ENCODE assay signal across 24 mouse cellular contexts in genomic region chr7:101119391-101119790, GRCm38 (mm10). TPM values are rescaled to one million over a fixed set of nuclear protein-coding genes. Genes with fewer than 3 reads are reported as not detected.
DNase-seq lines count a peak whose midpoint lies in the region; ATAC-seq and TF ChIP-seq lines count a peak whose summit lies in the region.
"Had no signal": no experiment of that assay in that cellular context is flagged by ENCODE, and none has a peak within 500 bp of the region (broad histone marks: within the 10 kb centered on the region; RNA-seq: fewer than 3 reads in every experiment).

No protein-coding gene starts in this region.

- H3K4me3 ChIP-seq in intestine, postnatal 0 days (ENCODE audit: low read depth, low read length) = no peak overlapping the region
- no peak overlapping the region for H3K4me3 ChIP-seq in intestine, embryonic 16.5 days (ENCODE audit: low read length)
- H3K4me3 ChIP-seq in testis, adult 2 months (ENCODE audit: control insufficient read depth, low read depth, low read length) = no peak overlapping the region
- H3K4me3 ChIP-seq: embryonic facial prominence, embryonic 12.5 days; embryonic facial prominence, embryonic 15.5 days; gastrocnemius, adult 2 months; hindbrain, embryonic 10.5 days; hindbrain, embryonic 13.5 days had no signal

- peak; percentile 32 for DNase-seq in kidney, postnatal 14 days
- no peak for DNase-seq in kidney, postnatal 25 days
- DNase-seq in testis, postnatal 14 days (ENCODE audit: low spot score) = no peak
- DNase-seq: adrenal gland, adult 2 months; adrenal gland, postnatal 14 days; cerebellum, adult 11 months; cerebellum, adult 2 months; cerebellum, adult 9-11 months; cerebellum, postnatal 25 days; forebrain, postnatal 0 days; gastrocnemius, adult 2 months; gastrocnemius, postnatal 14 days; heart, postnatal 36 days had no signal

- H3K4me2 ChIP-seq in intestine, postnatal 0 days (replicated peaks; ENCODE audit: low read depth) = no peak overlapping the region
- no peak overlapping the region for H3K4me2 ChIP-seq in intestine, embryonic 16.5 days (ENCODE audit: low read depth, low read length)
- H3K4me2 ChIP-seq: embryonic facial prominence, embryonic 12.5 days; embryonic facial prominence, embryonic 15.5 days; heart, embryonic 11.5 days; hindbrain, embryonic 13.5 days had no signal

- H3K27ac ChIP-seq in intestine, postnatal 0 days (ENCODE audit: low read depth, low read length) = 0 out of 2 replicates have a peak overlapping the region, but pooled peaks have one; percentile 6
- H3K27ac ChIP-seq in intestine, embryonic 16.5 days (ENCODE audit: low read length) = no peak overlapping the region
- peak overlapping the region; percentile 49 for H3K27ac ChIP-seq in testis, adult 2 months (ENCODE audit: control insufficient read depth, insufficient read depth, low read depth, low read length)
- H3K27ac ChIP-seq: embryonic facial prominence, embryonic 12.5 days; embryonic facial prominence, embryonic 15.5 days; gastrocnemius, adult 2 months; hindbrain, embryonic 10.5 days; hindbrain, embryonic 13.5 days had no signal

- H3K9me3 ChIP-seq in intestine, postnatal 0 days (ENCODE audit: control insufficient read depth) = no peaks in the 10 kb centered on the region
- H3K9me3 ChIP-seq in intestine, embryonic 16.5 days (ENCODE audit: control insufficient read depth, low read length) = no peaks in the 10 kb centered on the region
- H3K9me3 ChIP-seq: embryonic facial prominence, embryonic 12.5 days; embryonic facial prominence, embryonic 15.5 days; hindbrain, embryonic 10.5 days; hindbrain, embryonic 13.5 days had no signal

- no peak for ATAC-seq in intestine, postnatal 0 days
- ATAC-seq in intestine, embryonic 16.5 days = no peak
- ATAC-seq: CD4-positive, CD25-positive, alpha-beta regulatory T cell, adult 4 months; forebrain, embryonic 14.5 days; forebrain, postnatal 0 days; hindbrain, embryonic 16.5 days had no signal

- TF ChIP-seq CTCF in intestine, postnatal 0 days (IDR thresholded peaks at IDR 0.05; ENCODE audit: low read depth) = no peak
- no peak for TF ChIP-seq CTCF in testis, adult 2 months (IDR thresholded peaks at IDR 0.05; ENCODE audit: control insufficient read depth, insufficient read depth, insufficient replicate concordance, low read depth, low read length)

- H3K4me1 ChIP-seq in intestine, postnatal 0 days (replicated peaks; ENCODE audit: control insufficient read depth, insufficient read depth, low read length) = no peaks in the 10 kb centered on the region
- H3K4me1 ChIP-seq in intestine, embryonic 16.5 days (ENCODE audit: control insufficient read depth, insufficient read depth, low read length) = no peaks in the 10 kb centered on the region
- no peaks in the 10 kb centered on the region for H3K4me1 ChIP-seq in testis, adult 2 months (ENCODE audit: control insufficient read depth, insufficient read depth, low read length)
- H3K4me1 ChIP-seq: embryonic facial prominence, embryonic 12.5 days; embryonic facial prominence, embryonic 15.5 days; hindbrain, embryonic 10.5 days had no signal

- 78% methylated on average over 7 of the region's 7 CpGs for WGBS in intestine, postnatal 0 days
- 74% methylated on average over 7 of the region's 7 CpGs for WGBS in intestine, embryonic 16.5 days

- H3K36me3 ChIP-seq in intestine, postnatal 0 days (ENCODE audit: control insufficient read depth, insufficient read depth) = peaks cover 21% of the 10 kb centered on the region
- peaks cover 4% of the 10 kb centered on the region for H3K36me3 ChIP-seq in intestine, embryonic 16.5 days (ENCODE audit: control insufficient read depth, insufficient read depth, low read length)
- no peaks in the 10 kb centered on the region for H3K36me3 ChIP-seq in testis, adult 2 months (ENCODE audit: control insufficient read depth, insufficient read depth, low read length)

- no peaks in the 10 kb centered on the region for H3K27me3 ChIP-seq in intestine, postnatal 0 days (replicated peaks; ENCODE audit: control insufficient read depth, insufficient read depth, low read length)
- H3K27me3 ChIP-seq in intestine, embryonic 16.5 days (replicated peaks; ENCODE audit: control insufficient read depth, insufficient read depth, low read length) = no peaks in the 10 kb centered on the region
- no peaks in the 10 kb centered on the region for H3K27me3 ChIP-seq in testis, adult 2 months (ENCODE audit: control insufficient read depth, insufficient read depth, low read length)
- H3K27me3 ChIP-seq: embryonic facial prominence, embryonic 12.5 days; embryonic facial prominence, embryonic 15.5 days; hindbrain, embryonic 13.5 days had no signal

- no peak for TF ChIP-seq POLR2A in testis, adult 2 months (IDR thresholded peaks at IDR 0.05; ENCODE audit: control insufficient read depth, low read depth, low read length)

- H3K9ac ChIP-seq in intestine, postnatal 0 days (ENCODE audit: low read depth, low read length) = no peak overlapping the region
- no peak overlapping the region for H3K9ac ChIP-seq in intestine, embryonic 16.5 days (ENCODE audit: low read depth, low read length)
- H3K9ac ChIP-seq: embryonic facial prominence, embryonic 12.5 days; embryonic facial prominence, embryonic 15.5 days; forebrain, postnatal 0 days; hindbrain, embryonic 13.5 days had no signal

RNA-seq across cellular contexts. Expression of gene Fchsd2, which starts 26.7 kb away (rescaled TPM):
- polyA plus RNA-seq in intestine, postnatal 0 days (2015; fragmentation: Nextera tagmentation; extraction: Ambion mirVana) = 20.1 and 26.1 TPM in 2 replicates
- polyA plus RNA-seq in intestine, embryonic 16.5 days (2015; fragmentation: Nextera tagmentation; extraction: Ambion mirVana) = 19.7 and 23.6 TPM in 2 replicates
- 4.2 and 5.8 TPM in 2 replicates for polyA plus RNA-seq in testis, adult 2 months (2012; rRNA removed)
